Mouse (Mus musculus): ENCODE measurements around the gene 9530077C05Rik. TPM values are rescaled to one million over a fixed set of nuclear protein-coding genes. Genes with fewer than 3 reads are reported as not detected.
"Not testable (repeated sequence)": the region's sequence is repeated elsewhere in the genome, so short reads cannot be mapped to it uniquely, and the experiment has no call there.

9530077C05Rik gene
- total RNA-seq, 2 experiments from 2014 or later, result 7.0 to 10.0 TPM

DNA sequence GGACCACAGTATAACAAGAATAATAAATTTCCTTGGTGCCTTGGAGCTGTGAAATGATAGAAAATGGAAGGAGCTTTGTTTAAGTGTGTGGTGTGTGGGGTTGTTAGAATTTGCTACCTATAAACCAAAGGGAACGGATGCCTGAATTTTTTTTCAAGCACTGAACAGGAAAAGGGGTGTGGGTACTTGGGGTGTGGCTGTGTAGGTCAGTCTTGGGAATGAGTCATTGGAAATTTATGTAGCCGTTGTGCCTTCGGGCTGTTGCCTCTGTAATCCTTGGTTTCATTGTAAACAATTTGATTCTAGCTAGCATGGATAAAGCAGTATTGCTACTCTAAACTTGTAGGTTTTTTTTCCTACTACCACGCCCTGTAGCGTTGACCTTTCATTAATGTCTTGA, 20.9 kb upstream of the 9530077C05Rik start:
- intact Hi-C loops (cut with DNase I), result no loop called here
- TF ChIP-seq CTCF (IDR thresholded peaks at IDR 0.05), result no peak

GRCm38 (mm10) chr9:22394725-22395124, 16.6 kb upstream of the 9530077C05Rik start:
- H3K27ac ChIP-seq, result no peak overlapping the region
- intact Hi-C loops (cut with DNase I), result no loop called here
- TF ChIP-seq CTCF (IDR thresholded peaks at IDR 0.05), result no peak
- no peak for DNase-seq (ENCODE audit: extremely low spot score in 1 of 2, low spot score in 2 of 2)
- no peak overlapping the region for H3K4me3 ChIP-seq

More for the DNA sequence above, 20.9 kb upstream of the 9530077C05Rik start:
- Histone ChIP-seq H3K4me3 (no peak overlapping the region), H3K27ac (no peak overlapping the region)
- DNase-seq (ENCODE audit: extremely low spot score in 1 of 2, low spot score in 2 of 2), result no peak

- intact Hi-C loops (cut with DNase I), result no loop called here
- Histone ChIP-seq H3K4me3 (no peak overlapping the region), H3K27ac (no peak overlapping the region)
- TF ChIP-seq CTCF (IDR thresholded peaks at IDR 0.05), result no peak
- DNase-seq (ENCODE audit: extremely low spot score in 1 of 2, low spot score in 2 of 2), result no peak
Observed at GRCm38 (mm10) chr9:22399021-22399420, 12.3 kb upstream of the 9530077C05Rik start.

GRCm38 (mm10) chr9:22402001-22402400, 9.3 kb upstream of the 9530077C05Rik start:
- H3K27ac ChIP-seq, result no peak overlapping the region
- intact Hi-C loops (cut with DNase I), result no loop called here
- no peak overlapping the region for H3K4me3 ChIP-seq
- no peak for DNase-seq (ENCODE audit: extremely low spot score in 1 of 2, low spot score in 2 of 2)
- no peak for TF ChIP-seq CTCF (IDR thresholded peaks at IDR 0.05)

DNA sequence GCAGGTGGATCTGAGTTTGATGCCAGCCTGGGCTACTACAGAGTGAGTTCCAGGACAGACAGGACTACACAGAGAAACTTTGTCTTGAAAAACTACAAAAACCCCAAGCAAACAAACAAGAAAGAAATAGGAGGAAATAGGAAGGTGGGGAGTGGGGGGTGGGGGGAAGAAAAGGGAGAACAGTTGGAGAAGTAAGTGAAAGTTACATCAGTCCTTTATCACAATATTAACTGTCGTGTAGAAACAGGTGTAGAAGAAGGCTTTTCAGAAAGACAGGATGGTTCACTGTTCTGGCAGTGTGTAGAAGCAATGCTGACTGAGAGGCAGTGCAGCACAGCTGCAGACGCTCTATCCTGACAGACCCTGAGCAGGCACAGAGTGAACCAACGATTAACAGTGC, 8.3 kb upstream of the 9530077C05Rik start:
- H3K4me3 ChIP-seq, result no peak overlapping the region
- intact Hi-C loops (cut with DNase I), result no loop called here
- H3K27ac ChIP-seq, result no peak overlapping the region
- no peak for TF ChIP-seq CTCF (IDR thresholded peaks at IDR 0.05)
- DNase-seq (ENCODE audit: extremely low spot score in 1 of 2, low spot score in 2 of 2), result no peak

DNA sequence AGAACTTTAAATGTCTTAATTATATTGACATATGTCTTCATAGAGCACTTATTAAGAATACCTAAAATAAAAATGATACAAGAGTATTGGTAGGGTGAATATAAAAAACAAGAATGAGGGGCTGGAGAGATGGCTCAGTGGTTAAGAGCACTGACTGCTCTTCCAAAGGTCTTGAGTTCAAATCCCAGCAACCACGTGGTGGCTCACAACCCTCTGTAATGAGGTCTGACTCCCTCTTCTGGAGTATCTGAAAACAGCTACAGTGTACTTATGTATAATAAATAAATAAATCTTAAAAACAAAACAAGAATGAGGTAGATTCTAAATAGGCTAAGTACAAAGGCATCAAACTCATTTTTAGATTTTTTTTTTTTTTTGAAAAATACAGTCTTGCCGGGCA, 7.8 kb upstream of the 9530077C05Rik start:
- H3K27ac ChIP-seq; intact Hi-C loops (cut with DNase I); DNase-seq (ENCODE audit: extremely low spot score in 1 of 2, low spot score in 2 of 2); H3K4me3 ChIP-seq: not testable (repeated sequence)

DNA sequence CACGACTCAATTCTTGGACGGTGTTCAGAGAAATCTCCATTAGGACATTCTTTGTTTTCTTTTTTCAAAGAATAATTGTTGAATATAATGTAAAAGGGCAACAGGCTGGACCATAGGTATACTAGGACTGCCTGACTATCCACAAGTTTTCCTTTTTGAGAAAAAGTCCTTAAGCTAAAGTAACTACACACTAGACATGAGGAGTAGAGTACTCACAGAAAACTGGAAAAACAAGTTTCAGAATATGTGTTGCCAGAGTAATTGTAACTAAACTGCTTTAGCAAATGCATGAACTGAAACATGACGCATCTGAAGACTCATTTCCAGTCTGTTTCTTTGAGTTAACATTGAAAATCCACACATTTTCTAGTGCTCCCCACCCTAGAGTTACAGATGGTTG, 5.9 kb upstream of the 9530077C05Rik start:
- intact Hi-C loops (cut with DNase I), result no loop called here
- no peak for TF ChIP-seq CTCF (IDR thresholded peaks at IDR 0.05)
- DNase-seq (ENCODE audit: extremely low spot score in 1 of 2, low spot score in 2 of 2), result no peak
- no peak overlapping the region for H3K27ac ChIP-seq
- H3K4me3 ChIP-seq, result no peak overlapping the region

DNA sequence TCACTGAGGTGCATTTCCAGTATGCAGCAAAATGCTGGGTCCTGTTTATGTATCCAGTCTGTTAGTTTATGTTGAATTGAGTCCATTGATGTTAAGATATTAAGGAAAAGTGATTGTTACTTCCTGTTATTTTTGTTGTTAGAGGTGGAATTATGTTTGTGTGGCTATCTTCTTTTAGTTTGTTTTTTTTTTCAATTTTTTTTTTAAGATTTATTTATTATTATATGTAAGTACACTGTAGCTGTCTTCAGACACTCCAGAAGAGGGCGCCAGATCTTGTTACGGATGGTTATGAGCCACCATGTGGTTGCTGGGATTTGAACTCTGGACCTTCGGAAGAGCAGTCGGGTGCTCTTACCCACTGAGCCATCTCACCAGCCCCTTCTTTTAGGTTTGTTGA, 3.7 kb upstream of the 9530077C05Rik start:
- intact Hi-C loops (cut with DNase I), result loop anchor here (2.0 kb wide), 3 partner anchors 101 to 251 kb away; partner anchors contain the start of genes Pigyl, Zfp809 and Zfp810
- not testable (repeated sequence) for DNase-seq (ENCODE audit: extremely low spot score in 1 of 2, low spot score in 2 of 2); H3K4me3 ChIP-seq; H3K27ac ChIP-seq

DNA sequence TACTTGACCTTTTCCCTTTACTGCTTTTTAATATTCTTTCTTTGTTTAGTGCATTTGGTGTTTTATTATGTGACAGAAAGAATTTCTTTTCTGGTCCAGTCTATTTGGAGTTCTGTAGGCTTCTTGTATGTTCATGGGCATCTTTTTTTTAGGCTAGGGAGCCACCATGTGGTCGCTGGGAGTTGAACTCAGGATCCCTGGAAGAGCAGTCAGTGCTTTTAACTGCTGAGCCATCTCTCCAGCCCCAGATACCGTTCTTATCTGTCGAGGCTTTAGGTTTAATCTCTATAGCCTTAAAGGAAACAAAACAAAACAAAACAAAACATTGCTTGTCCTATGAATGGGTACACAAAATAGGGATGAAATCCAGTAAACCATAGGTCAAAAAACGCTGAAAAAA, 3.0 kb upstream of the 9530077C05Rik start:
- intact Hi-C loops (cut with DNase I), result loop anchor here (2.0 kb wide), 3 partner anchors 102 to 252 kb away; partner anchors contain the start of genes Pigyl, Zfp809 and Zfp810
- DNase-seq (ENCODE audit: extremely low spot score in 1 of 2, low spot score in 2 of 2), result not testable (repeated sequence)

DNA sequence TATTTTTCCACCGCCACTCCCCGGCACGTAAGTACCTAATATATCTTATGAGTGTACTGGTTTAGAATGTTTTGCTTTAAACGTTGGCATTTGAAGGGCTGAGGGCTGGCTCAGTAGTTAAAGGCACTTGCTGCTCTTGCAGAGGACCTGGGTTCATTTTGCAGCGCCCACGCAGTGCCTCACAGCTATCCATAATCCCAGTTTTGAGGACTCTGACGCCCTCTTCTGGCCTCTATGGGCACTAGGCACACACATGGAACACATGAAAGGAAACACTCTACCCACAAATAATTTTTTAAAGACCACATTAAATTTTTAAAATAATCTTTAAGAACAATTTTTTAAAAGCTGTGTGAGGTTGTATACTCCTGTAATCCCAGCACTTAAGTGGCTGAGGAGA, 1.8 kb upstream of the 9530077C05Rik start:
- no peak; the same call in 1 of the 2 replicates for TF ChIP-seq CTCF (IDR thresholded peaks at IDR 0.05)
- Histone ChIP-seq H3K27ac (no peak overlapping the region), H3K4me3 (no peak overlapping the region)
- no peak for DNase-seq (ENCODE audit: extremely low spot score in 1 of 2, low spot score in 2 of 2)
- intact Hi-C loops (cut with DNase I), result loop anchor here (2.0 kb wide), 3 partner anchors 103 to 253 kb away; partner anchors contain the start of genes Pigyl, Zfp809 and Zfp810

More for the DNA sequence above, 3.0 kb upstream of the 9530077C05Rik start:
- peak; percentile 36 for TF ChIP-seq CTCF (IDR thresholded peaks at IDR 0.05)
- not testable (repeated sequence) for H3K27ac ChIP-seq, H3K4me3 ChIP-seq

DNA sequence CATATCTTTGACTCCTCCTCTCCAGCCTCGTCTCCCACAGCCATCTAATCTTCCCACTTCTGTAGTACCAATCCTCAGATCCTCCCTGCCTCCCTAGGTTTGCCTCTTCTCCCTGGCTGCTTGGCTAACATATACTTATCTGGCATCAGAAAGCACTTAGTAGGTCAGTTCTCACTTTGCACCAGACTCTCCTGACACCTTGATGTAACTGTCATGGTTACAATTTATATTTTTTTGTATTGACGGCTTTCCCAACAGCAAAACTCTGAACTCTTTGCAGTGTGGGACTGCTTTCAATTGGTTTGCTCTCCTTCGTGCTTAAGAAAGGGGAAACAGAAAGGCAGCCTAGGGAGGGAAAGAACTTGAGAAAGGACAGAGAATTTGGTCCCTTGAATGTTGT, 4.9 kb downstream of the 9530077C05Rik start:
- no peak for TF ChIP-seq CTCF (IDR thresholded peaks at IDR 0.05)
- intact Hi-C loops (cut with DNase I), result no loop called here
- H3K27ac ChIP-seq, result no peak overlapping the region
- no peak for DNase-seq (ENCODE audit: extremely low spot score in 1 of 2, low spot score in 2 of 2)
- H3K4me3 ChIP-seq, result no peak overlapping the region

- no peak for DNase-seq (ENCODE audit: extremely low spot score in 1 of 2, low spot score in 2 of 2)
- Histone ChIP-seq H3K4me3 (no peak overlapping the region), H3K27ac (no peak overlapping the region)
- intact Hi-C loops (cut with DNase I), result no loop called here
- no peak for TF ChIP-seq CTCF (IDR thresholded peaks at IDR 0.05)
Observed at GRCm38 (mm10) chr9:22417547-22417946, 6.2 kb downstream of the 9530077C05Rik start.

DNA sequence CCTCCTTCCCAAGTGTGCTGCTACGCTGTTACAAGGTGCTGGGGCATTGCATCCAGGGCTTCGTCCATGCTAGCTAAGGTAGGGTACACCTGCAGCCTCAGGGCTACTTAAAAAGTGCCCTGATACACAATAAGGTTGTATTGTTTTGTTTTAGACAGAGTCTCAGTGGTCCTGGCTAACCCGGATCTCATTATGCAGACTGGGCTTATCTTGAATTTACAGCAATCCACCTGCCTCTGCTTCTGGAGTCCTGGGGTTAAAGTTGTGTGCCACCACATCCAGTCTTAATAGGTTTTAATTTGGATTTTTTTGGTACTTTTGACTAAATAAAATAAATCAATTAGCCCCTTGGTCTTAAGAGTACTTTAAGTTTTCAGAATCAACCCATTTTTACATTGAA, 8.6 kb downstream of the 9530077C05Rik start:
- no peak overlapping the region for H3K27ac ChIP-seq
- intact Hi-C loops (cut with DNase I), result no loop called here
- DNase-seq (ENCODE audit: extremely low spot score in 1 of 2, low spot score in 2 of 2), result no peak
- H3K4me3 ChIP-seq, result no peak overlapping the region
- no peak for TF ChIP-seq CTCF (IDR thresholded peaks at IDR 0.05)

Data from left cerebral cortex, adult 2 months (tissue).